Mouse (Mus musculus): Measurements from ENCODE around the gene Kcnj1.

GRCm38 (mm10) chr9:32376863-32377590 is 4.7 kb downstream of the Kcnj1 start:
- no peak for TF ChIP-seq CTCF (IDR thresholded peaks at IDR 0.05; ENCODE audit: borderline replicate concordance, insufficient read depth, low read depth, low read length)
- no peak for TF ChIP-seq POLR2A (IDR thresholded peaks at IDR 0.05; ENCODE audit: borderline replicate concordance, insufficient read depth, low read length)

Data from cerebellum, adult 2 months (tissue).